Comparison of ENCODE assay signal across 11 mouse cellular contexts in the genomic region with DNA sequence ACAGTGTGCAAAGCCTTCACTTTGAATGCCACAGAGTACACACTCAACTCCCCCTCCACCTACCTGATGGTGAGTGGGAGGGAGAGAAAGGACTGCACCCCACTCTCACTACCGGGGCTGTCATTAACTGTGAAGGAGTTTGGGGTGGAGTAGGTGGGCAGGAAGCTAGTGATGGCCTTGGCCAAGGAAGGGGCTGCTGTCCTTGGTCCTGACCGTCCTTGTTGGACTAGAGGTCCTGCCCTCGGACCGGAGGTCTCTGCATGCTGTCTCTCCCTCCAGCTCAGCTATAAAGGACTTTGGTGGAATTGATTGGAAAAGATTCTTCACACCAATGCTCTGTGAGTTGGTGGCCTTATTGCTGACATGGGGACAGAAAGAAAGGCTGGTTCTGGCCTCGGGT.
DNase-seq lines count a peak whose midpoint lies in the region; ATAC-seq lines count a peak whose summit lies in the region.
"Had no signal": no experiment of that assay in that cellular context is flagged by ENCODE, and none has a peak within 500 bp of the region (broad histone marks: within the 10 kb centered on the region; RNA-seq: fewer than 3 reads in every experiment).

No protein-coding gene starts in this region.

- WGBS in hindbrain, embryonic 11.5 days = 49% methylated on average over 5 of the region's 5 CpGs
- 48% methylated on average over 5 of the region's 5 CpGs for WGBS in hindbrain, embryonic 12.5 days
- WGBS in embryonic facial prominence, embryonic 10.5 days = 47% methylated on average over 5 of the region's 5 CpGs

- DNase-seq in hindbrain, embryonic 11.5 days (ENCODE audit: low spot score) = peak; percentile 62
- DNase-seq in thymus, postnatal 4 days = peak; percentile 39
- DNase-seq in thymus, postnatal 0 days (ENCODE audit: low spot score) = no peak
- peak; percentile 73 for DNase-seq in embryonic facial prominence, embryonic 10.5 days (ENCODE audit: low spot score)
- peak; percentile 58 for DNase-seq in yolk sac, embryonic 10.5 days (ENCODE audit: low spot score)
- DNase-seq in cerebellum, postnatal 4 days (ENCODE audit: low spot score in 2 of 2) = no peak
- DNase-seq in urinary bladder, adult 2 months (ENCODE audit: low spot score) = no peak
- DNase-seq: layer of hippocampus, postnatal 36 days had no signal

- no peak for ATAC-seq in hindbrain, embryonic 11.5 days (ENCODE audit: low FRiP score)
- ATAC-seq in hindbrain, embryonic 12.5 days (ENCODE audit: low FRiP score) = no peak
- ATAC-seq: inflammation-experienced regulatory T-cells, adult 6 months had no signal

- H3K9me3 ChIP-seq in hindbrain, embryonic 11.5 days (ENCODE audit: control insufficient read depth, low read length) = no peaks in the 10 kb centered on the region
- H3K9me3 ChIP-seq in hindbrain, embryonic 12.5 days (replicated peaks) = no peaks in the 10 kb centered on the region
- H3K9me3 ChIP-seq in embryonic facial prominence, embryonic 10.5 days = no peaks in the 10 kb centered on the region

- H3K27ac ChIP-seq in hindbrain, embryonic 11.5 days (ENCODE audit: low read depth, low read length) = no peak overlapping the region
- no peak overlapping the region for H3K27ac ChIP-seq in hindbrain, embryonic 12.5 days
- no peak overlapping the region for H3K27ac ChIP-seq in embryonic facial prominence, embryonic 10.5 days (replicated peaks)

- H3K36me3 ChIP-seq in hindbrain, embryonic 11.5 days (ENCODE audit: control insufficient read depth, insufficient read depth, low read length) = no peaks in the 10 kb centered on the region
- H3K36me3 ChIP-seq in hindbrain, embryonic 12.5 days = no peaks in the 10 kb centered on the region
- H3K36me3 ChIP-seq in embryonic facial prominence, embryonic 10.5 days (replicated peaks) = no peaks in the 10 kb centered on the region

- H3K9ac ChIP-seq in hindbrain, embryonic 11.5 days (ENCODE audit: low read depth, low read length) = no peak overlapping the region
- no peak overlapping the region for H3K9ac ChIP-seq in hindbrain, embryonic 12.5 days

- H3K4me2 ChIP-seq in hindbrain, embryonic 11.5 days (replicated peaks; ENCODE audit: low read depth, low read length) = no peak overlapping the region
- no peak overlapping the region for H3K4me2 ChIP-seq in hindbrain, embryonic 12.5 days (replicated peaks)

- H3K4me1 ChIP-seq in hindbrain, embryonic 11.5 days (replicated peaks; ENCODE audit: control insufficient read depth, insufficient read depth, low read length) = no peaks in the 10 kb centered on the region
- H3K4me1 ChIP-seq in hindbrain, embryonic 12.5 days = 0 out of 2 replicates have a peak, but pooled peaks cover 7% of the 10 kb centered on the region
- H3K4me1 ChIP-seq in embryonic facial prominence, embryonic 10.5 days = no peaks in the 10 kb centered on the region

- no peaks in the 10 kb centered on the region for H3K27me3 ChIP-seq in hindbrain, embryonic 11.5 days (ENCODE audit: control insufficient read depth, insufficient read depth, low read length)
- H3K27me3 ChIP-seq in hindbrain, embryonic 12.5 days = peaks cover 4% of the 10 kb centered on the region; the same call in 1 of the 2 replicates
- 0 out of 2 replicates have a peak, but pooled peaks cover 7% of the 10 kb centered on the region for H3K27me3 ChIP-seq in embryonic facial prominence, embryonic 10.5 days (replicated peaks; ENCODE audit: low read depth, poor library complexity, severe bottlenecking)

- H3K4me3 ChIP-seq in hindbrain, embryonic 11.5 days (ENCODE audit: low read depth, low read length) = no peak overlapping the region
- no peak overlapping the region for H3K4me3 ChIP-seq in hindbrain, embryonic 12.5 days
- no peak overlapping the region for H3K4me3 ChIP-seq in embryonic facial prominence, embryonic 10.5 days
- H3K4me3 ChIP-seq: erythroblast, embryonic 14.5 days had no signal

Comparison
In these comparisons a context has a peak if more than half of its experiments do, and no peak if none do; other contexts are left out.
1. DNase-seq: peak in hindbrain, embryonic 11.5 days (single experiment), thymus, postnatal 4 days (single experiment), embryonic facial prominence, embryonic 10.5 days (single experiment) and yolk sac, embryonic 10.5 days (single experiment); none in thymus, postnatal 0 days (single experiment), cerebellum, postnatal 4 days (0 of 2) and urinary bladder, adult 2 months (single experiment).